ENCODE assay signal across 21 mouse cellular contexts in the genomic region with DNA sequence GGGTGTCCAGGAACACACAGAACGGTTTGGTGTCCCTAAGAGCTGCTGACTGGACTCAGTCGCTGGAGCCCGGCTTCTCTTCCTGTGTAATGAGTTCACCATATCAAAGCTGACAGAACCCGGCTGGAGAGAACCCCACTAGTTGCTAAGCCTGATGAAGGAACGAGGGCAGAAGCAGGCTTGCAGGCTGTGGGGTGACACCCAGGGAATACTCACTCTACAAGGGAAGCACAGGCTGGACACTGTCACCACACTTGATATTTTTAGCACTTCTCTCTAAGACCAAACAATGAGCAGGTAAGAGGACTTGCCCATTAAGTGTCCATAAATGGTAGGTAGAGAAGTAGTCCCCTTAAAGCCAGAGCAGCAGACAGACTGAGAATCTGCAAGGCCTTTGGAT. TPM values are rescaled to one million over a fixed set of nuclear protein-coding genes. Genes with fewer than 3 reads are reported as not detected.
DNase-seq lines count a peak whose midpoint lies in the region; ATAC-seq and TF ChIP-seq lines count a peak whose summit lies in the region.
"Had no signal": no experiment of that assay in that cellular context is flagged by ENCODE, and none has a peak within 500 bp of the region (broad histone marks: within the 10 kb centered on the region; RNA-seq: fewer than 3 reads in every experiment).

No protein-coding gene starts in this region.

- no peaks in the 10 kb centered on the region for H3K27me3 ChIP-seq in heart, embryonic 12.5 days (replicated peaks)
- no peaks in the 10 kb centered on the region for H3K27me3 ChIP-seq in kidney, postnatal 0 days (ENCODE audit: insufficient read depth, low read length)
- no peaks in the 10 kb centered on the region for H3K27me3 ChIP-seq in heart, embryonic 15.5 days
- H3K27me3 ChIP-seq in midbrain, postnatal 0 days (ENCODE audit: insufficient read depth, low read length), result no peaks in the 10 kb centered on the region
- H3K27me3 ChIP-seq: embryonic facial prominence, embryonic 12.5 days; forebrain, embryonic 15.5 days; intestine, embryonic 15.5 days had no signal

- DNase-seq in heart, adult 8-10 months (ENCODE audit: low spot score), result no peak
- DNase-seq in kidney, postnatal 0 days (ENCODE audit: low spot score), result peak; percentile 34
- DNase-seq in kidney, postnatal 4 days, result no peak
- DNase-seq in heart, postnatal 10 days, result peak; percentile 10 to 18
- no peak for DNase-seq in midbrain, postnatal 0 days (ENCODE audit: low spot score)
- DNase-seq: adrenal gland, adult 8-10 months; cerebellum, adult 11 months; cerebellum, adult 8-10 months; cerebellum, postnatal 25 days; gastrocnemius, postnatal 36 days; kidney, adult 2 months had no signal

- 49% methylated on average over 5 of the region's 5 CpGs for WGBS in heart, embryonic 12.5 days
- 68% methylated on average over 5 of the region's 5 CpGs for WGBS in kidney, postnatal 0 days
- 48% methylated on average over 5 of the region's 5 CpGs for WGBS in heart, embryonic 15.5 days
- WGBS in midbrain, postnatal 0 days, result 81% methylated on average over 5 of the region's 5 CpGs

- intact Hi-C loops in heart, postnatal 10 days (cut with DNase I), result no loop called here

- no peak for TF ChIP-seq CTCF in kidney, postnatal 0 days (IDR thresholded peaks at IDR 0.05; ENCODE audit: low read depth)
- TF ChIP-seq CTCF in midbrain, postnatal 0 days (IDR thresholded peaks at IDR 0.05), result no peak

- H3K27ac ChIP-seq in heart, embryonic 12.5 days (ENCODE audit: poor library complexity, severe bottlenecking), result peak overlapping the region; percentile 26
- no peak overlapping the region; the same call in 1 of the 2 replicates for H3K27ac ChIP-seq in kidney, postnatal 0 days
- H3K27ac ChIP-seq in heart, embryonic 15.5 days, result peak overlapping the region; percentile 47
- H3K27ac ChIP-seq in midbrain, postnatal 0 days (ENCODE audit: low read depth, low read length), result no peak overlapping the region
- H3K27ac ChIP-seq: embryonic facial prominence, embryonic 12.5 days; forebrain, embryonic 15.5 days; hindbrain, embryonic 10.5 days; hindbrain, embryonic 14.5 days; intestine, embryonic 15.5 days had no signal

- H3K4me3 ChIP-seq in heart, embryonic 12.5 days, result no peak overlapping the region
- no peak overlapping the region for H3K4me3 ChIP-seq in kidney, postnatal 0 days (replicated peaks; ENCODE audit: low read depth, low read length)
- no peak overlapping the region for H3K4me3 ChIP-seq in heart, embryonic 15.5 days
- H3K4me3 ChIP-seq in midbrain, postnatal 0 days (ENCODE audit: low read depth, low read length), result no peak overlapping the region
- H3K4me3 ChIP-seq: embryonic facial prominence, embryonic 12.5 days; forebrain, embryonic 15.5 days; hindbrain, embryonic 10.5 days; intestine, embryonic 15.5 days had no signal

- ATAC-seq in heart, embryonic 12.5 days (ENCODE audit: insufficient number of reproducible peaks, low FRiP score), result no peak
- ATAC-seq in kidney, postnatal 0 days (replicated peaks; ENCODE audit: low FRiP score, low read depth), result no peak
- no peak for ATAC-seq in heart, embryonic 15.5 days (replicated peaks; ENCODE audit: insufficient number of reproducible peaks, insufficient read depth, low FRiP score, low read depth)
- ATAC-seq in midbrain, postnatal 0 days (ENCODE audit: low FRiP score), result no peak
- ATAC-seq: forebrain, embryonic 15.5 days; intestine, embryonic 15.5 days had no signal

- H3K4me2 ChIP-seq in heart, embryonic 12.5 days, result no peak overlapping the region
- H3K4me2 ChIP-seq in kidney, postnatal 0 days (ENCODE audit: low read length), result no peak overlapping the region
- H3K4me2 ChIP-seq in heart, embryonic 15.5 days, result no peak overlapping the region
- H3K4me2 ChIP-seq in midbrain, postnatal 0 days (ENCODE audit: low read depth, low read length, poor library complexity, severe bottlenecking), result no peak overlapping the region
- H3K4me2 ChIP-seq: embryonic facial prominence, embryonic 12.5 days; forebrain, embryonic 15.5 days; hindbrain, embryonic 14.5 days; intestine, embryonic 15.5 days had no signal

- H3K9me3 ChIP-seq in heart, embryonic 12.5 days (replicated peaks), result no peaks in the 10 kb centered on the region
- H3K9me3 ChIP-seq in kidney, postnatal 0 days (replicated peaks; ENCODE audit: low read length), result no peaks in the 10 kb centered on the region
- H3K9me3 ChIP-seq in heart, embryonic 15.5 days (replicated peaks), result no peaks in the 10 kb centered on the region
- no peaks in the 10 kb centered on the region for H3K9me3 ChIP-seq in midbrain, postnatal 0 days (ENCODE audit: low read length)
- H3K9me3 ChIP-seq: embryonic facial prominence, embryonic 12.5 days; forebrain, embryonic 15.5 days; hindbrain, embryonic 10.5 days; intestine, embryonic 15.5 days had no signal

- peaks cover 30% of the 10 kb centered on the region for H3K4me1 ChIP-seq in heart, embryonic 12.5 days (replicated peaks)
- no peaks in the 10 kb centered on the region for H3K4me1 ChIP-seq in kidney, postnatal 0 days (replicated peaks; ENCODE audit: insufficient read depth, low read length)
- H3K4me1 ChIP-seq in heart, embryonic 15.5 days (replicated peaks), result peaks cover 22% of the 10 kb centered on the region
- no peaks in the 10 kb centered on the region for H3K4me1 ChIP-seq in midbrain, postnatal 0 days (ENCODE audit: insufficient read depth, low read length)
- H3K4me1 ChIP-seq: embryonic facial prominence, embryonic 12.5 days; forebrain, embryonic 15.5 days; hindbrain, embryonic 10.5 days; intestine, embryonic 15.5 days had no signal

- peaks cover 2% of the 10 kb centered on the region; the same call in 1 of the 2 replicates for H3K36me3 ChIP-seq in heart, embryonic 12.5 days
- H3K36me3 ChIP-seq in kidney, postnatal 0 days (ENCODE audit: insufficient read depth, low read length), result no peaks in the 10 kb centered on the region
- no peaks in the 10 kb centered on the region for H3K36me3 ChIP-seq in heart, embryonic 15.5 days
- H3K36me3 ChIP-seq in midbrain, postnatal 0 days (ENCODE audit: insufficient read depth, low read length), result 0 out of 2 replicates have a peak, but pooled peaks cover 17% of the 10 kb centered on the region
- H3K36me3 ChIP-seq: forebrain, embryonic 15.5 days; intestine, embryonic 15.5 days had no signal

- no peak overlapping the region for H3K9ac ChIP-seq in heart, embryonic 12.5 days
- H3K9ac ChIP-seq in kidney, postnatal 0 days (ENCODE audit: low read depth, low read length), result no peak overlapping the region
- H3K9ac ChIP-seq in heart, embryonic 15.5 days, result no peak overlapping the region
- no peak overlapping the region for H3K9ac ChIP-seq in midbrain, postnatal 0 days (replicated peaks; ENCODE audit: low read length, poor library complexity, severe bottlenecking)
- H3K9ac ChIP-seq: embryonic facial prominence, embryonic 12.5 days; forebrain, embryonic 15.5 days; hindbrain, embryonic 14.5 days; intestine, embryonic 15.5 days had no signal

RNA-seq across cellular contexts. Expression of gene Ptpdc1, which starts 20.9 kb away (rescaled TPM):
- 6.8 and 7.7 TPM in 2 replicates for polyA plus RNA-seq in heart, embryonic 12.5 days (2016; fragmentation: Nextera tagmentation; extraction: Ambion mirVana)
- total RNA-seq in heart, adult 8-10 months (2022), result 1 to 10 TPM; 4.7 to 5.9 (median 5.7) TPM
- polyA plus RNA-seq in kidney, postnatal 0 days (2015; fragmentation: Nextera tagmentation; extraction: Ambion mirVana), result 9.9 and 10.7 TPM in 2 replicates
- 4.6 and 7.4 TPM in 2 replicates for polyA plus RNA-seq in heart, embryonic 15.5 days (2015; fragmentation: Nextera tagmentation; extraction: Ambion mirVana)
- 1 to 10 TPM; 8.4 TPM for total RNA-seq in heart, postnatal 10 days (2021)
- total RNA-seq in midbrain, postnatal 0 days (2014; rRNA removed), result 23.2 and 36.3 TPM in 2 replicates
- polyA plus RNA-seq in midbrain, postnatal 0 days (2015; fragmentation: Nextera tagmentation; extraction: Ambion mirVana), result 13.5 and 15.3 TPM in 2 replicates

RNA-seq across cellular contexts. Expression of gene Barx1, which starts 58.2 kb away (rescaled TPM):
- 0.89 and 1.3 TPM in 2 replicates for polyA plus RNA-seq in heart, embryonic 12.5 days (2016; fragmentation: Nextera tagmentation; extraction: Ambion mirVana)
- total RNA-seq in heart, adult 8-10 months (2022), result not detected
- polyA plus RNA-seq in kidney, postnatal 0 days (2015; fragmentation: Nextera tagmentation; extraction: Ambion mirVana), result not detected in 2 replicates
- polyA plus RNA-seq in heart, embryonic 15.5 days (2015; fragmentation: Nextera tagmentation; extraction: Ambion mirVana), result 0.20 and 0.48 TPM in 2 replicates
- not detected for total RNA-seq in heart, postnatal 10 days (2021)
- not detected in 2 replicates for total RNA-seq in midbrain, postnatal 0 days (2014; rRNA removed)
- not detected in 2 replicates for polyA plus RNA-seq in midbrain, postnatal 0 days (2015; fragmentation: Nextera tagmentation; extraction: Ambion mirVana)
- total RNA-seq: adrenal gland, adult 8-10 months; gastrocnemius, adult 8-10 months; gastrocnemius, postnatal 36 days; heart, adult 18-20 months had no signal
- polyA plus RNA-seq: cortical plate, adult 2 months; forebrain, embryonic 15.5 days; hindbrain, embryonic 14.5 days; kidney, adult 2 months had no signal

Comparison
In these comparisons a context has a peak if more than half of its experiments do, and no peak if none do; other contexts are left out.
1. DNase-seq: peak in kidney, postnatal 0 days (single experiment) and heart, postnatal 10 days (2 of 2); none in heart, adult 8-10 months (single experiment), kidney, postnatal 4 days (0 of 2) and midbrain, postnatal 0 days (single experiment).
2. H3K27ac ChIP-seq: peak in heart, embryonic 12.5 days (single experiment) and heart, embryonic 15.5 days (single experiment); none in kidney, postnatal 0 days (single experiment) and midbrain, postnatal 0 days (single experiment).